ENCODE assay signal across 15 mouse cellular contexts in genomic region chr5:64290061-64290345, GRCm38 (mm10).
DNase-seq lines count a peak whose midpoint lies in the region; ATAC-seq and TF ChIP-seq lines count a peak whose summit lies in the region.
"Had no signal": no experiment of that assay in that cellular context is flagged by ENCODE, and none has a peak within 500 bp of the region (broad histone marks: within the 10 kb centered on the region; RNA-seq: fewer than 3 reads in every experiment).

No protein-coding gene starts in this region.

- intact Hi-C loops in heart, postnatal 25 days (cut with DNase I), result loop anchor here (5.0 to 10.0 kb wide), 2 partner anchors 217 to 675 kb away; partner anchors contain the start of gene Tlr6

- H3K4me3 ChIP-seq in heart, embryonic 15.5 days, result no peak overlapping the region
- H3K4me3 ChIP-seq in layer of hippocampus, adult 2 months, result no peak overlapping the region
- H3K4me3 ChIP-seq in embryonic facial prominence, embryonic 15.5 days (replicated peaks), result no peak overlapping the region
- H3K4me3 ChIP-seq in macrophage (ENCODE audit: inconsistent target), result no peak overlapping the region
- H3K4me3 ChIP-seq: embryonic facial prominence, embryonic 12.5 days; forebrain, embryonic 15.5 days had no signal

- TF ChIP-seq CTCF in layer of hippocampus, adult 2 months (conservative IDR thresholded peaks at IDR 0.05), result no peak

- DNase-seq in heart, postnatal 25 days (ENCODE audit: low spot score), result no peak
- DNase-seq in layer of hippocampus, adult 2 months (ENCODE audit: low spot score in 2 of 2), result no peak
- no peak for DNase-seq in layer of hippocampus, adult 9-11 months
- DNase-seq in spleen, postnatal 14 days (ENCODE audit: low spot score in 2 of 2), result no peak
- DNase-seq: cerebellum, postnatal 14 days; gastrocnemius, postnatal 25 days; lung, embryonic 14.5 days; spleen, adult 18-20 months had no signal

- H3K27me3 ChIP-seq in heart, embryonic 15.5 days, result no peaks in the 10 kb centered on the region
- no peaks in the 10 kb centered on the region for H3K27me3 ChIP-seq in embryonic facial prominence, embryonic 15.5 days
- H3K27me3 ChIP-seq: CH12.LX; embryonic facial prominence, embryonic 12.5 days; forebrain, embryonic 15.5 days; Patski had no signal

- WGBS in heart, embryonic 15.5 days, result 39% methylated on average over 4 of the region's 4 CpGs
- 38% methylated on average over 4 of the region's 4 CpGs for WGBS in embryonic facial prominence, embryonic 15.5 days
- WGBS in macrophage (ENCODE audit: missing documents), result 29% methylated on average over 4 of the region's 4 CpGs

- H3K79me2 ChIP-seq in macrophage (ENCODE audit: inconsistent target), result no peaks in the 10 kb centered on the region

- H3K36me3 ChIP-seq in heart, embryonic 15.5 days, result peaks cover 14% of the 10 kb centered on the region
- peaks cover 8% of the 10 kb centered on the region; the same call in 1 of the 2 replicates for H3K36me3 ChIP-seq in embryonic facial prominence, embryonic 15.5 days
- H3K36me3 ChIP-seq in macrophage (ENCODE audit: inconsistent target), result peaks cover 50% of the 10 kb centered on the region

- H3K9me3 ChIP-seq in heart, embryonic 15.5 days (replicated peaks), result no peaks in the 10 kb centered on the region
- no peaks in the 10 kb centered on the region for H3K9me3 ChIP-seq in embryonic facial prominence, embryonic 15.5 days (replicated peaks)
- H3K9me3 ChIP-seq: embryonic facial prominence, embryonic 12.5 days; forebrain, embryonic 15.5 days had no signal

- peak overlapping the region; percentile 40; the same call in 1 of the 2 replicates for H3K27ac ChIP-seq in heart, embryonic 15.5 days
- H3K27ac ChIP-seq in layer of hippocampus, adult 2 months, result peak overlapping the region; percentile 77
- peak overlapping the region; percentile 40; the same call in 1 of the 2 replicates for H3K27ac ChIP-seq in embryonic facial prominence, embryonic 15.5 days (replicated peaks)
- peak overlapping the region; percentile 73 for H3K27ac ChIP-seq in macrophage
- H3K27ac ChIP-seq: embryonic facial prominence, embryonic 12.5 days; forebrain, embryonic 15.5 days had no signal

- H3K4me1 ChIP-seq in heart, embryonic 15.5 days (replicated peaks), result peaks cover 20% of the 10 kb centered on the region
- H3K4me1 ChIP-seq in embryonic facial prominence, embryonic 15.5 days, result peaks cover 5% of the 10 kb centered on the region; the same call in 1 of the 2 replicates
- H3K4me1 ChIP-seq: forebrain, embryonic 15.5 days had no signal

- no peak overlapping the region for H3K4me2 ChIP-seq in heart, embryonic 15.5 days
- no peak overlapping the region for H3K4me2 ChIP-seq in embryonic facial prominence, embryonic 15.5 days (replicated peaks)
- H3K4me2 ChIP-seq: embryonic facial prominence, embryonic 12.5 days; forebrain, embryonic 15.5 days; lung, embryonic 14.5 days had no signal

- H3K9ac ChIP-seq in heart, embryonic 15.5 days, result no peak overlapping the region
- H3K9ac ChIP-seq in embryonic facial prominence, embryonic 15.5 days, result no peak overlapping the region
- H3K9ac ChIP-seq: embryonic facial prominence, embryonic 12.5 days; forebrain, embryonic 15.5 days; lung, embryonic 14.5 days had no signal

- ATAC-seq in heart, embryonic 15.5 days (replicated peaks; ENCODE audit: insufficient number of reproducible peaks, insufficient read depth, low FRiP score, low read depth), result no peak
- ATAC-seq in embryonic facial prominence, embryonic 15.5 days (ENCODE audit: insufficient number of reproducible peaks, low FRiP score, low TSS enrichment, low read depth), result no peak
